Mouse (Mus musculus) neural tube, embryonic 10.5 days (tissue): ENCODE data around the gene Mslnl.
"Not testable (repeated sequence)": the region's sequence is repeated elsewhere in the genome, so short reads cannot be mapped to it uniquely, and the experiment has no call there.

Source experiments
- DNase-seq: peaks from one replicate; pipeline ENCODE4 v3.0.0-alpha.2; 2017; ENCODE audit warnings: low spot score; ENCODE audit errors: extremely low spot score

Gene Mslnl

GRCm38 (mm10) chr17:25735745-25736144, at the start of gene Mslnl:
Mslnl (plus strand) TSS chr17:25736042.
- DNase-seq, result no peak

GRCm38 (mm10) chr17:25686323-25686722, 49.5 kb upstream of the Mslnl start:
- peak; percentile 41 for DNase-seq

- no peak for DNase-seq
These were observed 46.9 kb upstream of the Mslnl start for GRCm38 (mm10) chr17:25688922-25689321.

- no peak for DNase-seq
These were observed 39.6 kb upstream of the Mslnl start for GRCm38 (mm10) chr17:25696263-25696662.

GRCm38 (mm10) chr17:25698446-25698845, 37.4 kb upstream of the Mslnl start:
- DNase-seq, result peak; percentile 83

- DNase-seq, result no peak
These were observed 34.9 kb upstream of the Mslnl start for GRCm38 (mm10) chr17:25700863-25701496.

- DNase-seq, result no peak
These were observed 25.8 kb upstream of the Mslnl start for GRCm38 (mm10) chr17:25709994-25710393.

GRCm38 (mm10) chr17:25711136-25711535, 24.7 kb upstream of the Mslnl start:
- DNase-seq, result no peak

GRCm38 (mm10) chr17:25715627-25716026, 20.2 kb upstream of the Mslnl start:
- DNase-seq, result no peak

- peak; percentile 30 for DNase-seq
These were observed 19.7 kb upstream of the Mslnl start for GRCm38 (mm10) chr17:25716130-25716529.

GRCm38 (mm10) chr17:25716711-25717637, 18.9 kb upstream of the Mslnl start, which contains the start of gene Gng13:
Gng13 (plus strand) TSS chr17:25717171.
- peak; percentile 44 for DNase-seq

- DNase-seq, result no peak
These were observed 18.2 kb upstream of the Mslnl start for GRCm38 (mm10) chr17:25717691-25718090.

GRCm38 (mm10) chr17:25721476-25721875, 14.4 kb upstream of the Mslnl start:
- DNase-seq, result no peak

GRCm38 (mm10) chr17:25723470-25723869, 12.4 kb upstream of the Mslnl start:
- no peak for DNase-seq

GRCm38 (mm10) chr17:25723919-25724318, 11.9 kb upstream of the Mslnl start:
- no peak for DNase-seq

- DNase-seq, result no peak
These were observed 10.6 kb upstream of the Mslnl start for GRCm38 (mm10) chr17:25725264-25725663.

GRCm38 (mm10) chr17:25727265-25728008, 8.4 kb upstream of the Mslnl start, which contains the start of the genes Chtf18 and Rpusd1:
Chtf18 (minus strand) TSS chr17:25727419.
Rpusd1 (plus strand) TSS chr17:25727670.
- peak; percentile 95 for DNase-seq

- DNase-seq, result no peak
These were observed 7.9 kb upstream of the Mslnl start for GRCm38 (mm10) chr17:25728009-25728270.

GRCm38 (mm10) chr17:25732082-25732481, 3.8 kb upstream of the Mslnl start:
- DNase-seq, result peak; percentile 90

- no peak for DNase-seq
These were observed 596 bp upstream of the Mslnl start for GRCm38 (mm10) chr17:25735246-25735645.

- DNase-seq, result no peak
These were observed 3.0 kb downstream of the Mslnl start for GRCm38 (mm10) chr17:25738861-25739260.

GRCm38 (mm10) chr17:25741471-25741870, 5.6 kb downstream of the Mslnl start:
- DNase-seq, result not testable (repeated sequence)
